Mouse (Mus musculus) midbrain, embryonic 13.5 days (tissue): ENCODE data around the gene Ifna5. TPM values are rescaled to one million over a fixed set of nuclear protein-coding genes. Genes with fewer than 3 reads are reported as not detected.
"Not testable (repeated sequence)": the region's sequence is repeated elsewhere in the genome, so short reads cannot be mapped to it uniquely, and the experiment has no call there.

Experiments used
- ATAC-seq: fragments of 200-750 bp; cut with Nextera tagmentation; 2 replicates; pipeline ENCODE4 v1.8.0; 2017; ENCODE audit warnings: mild to moderate bottlenecking, moderate TSS enrichment, moderate library complexity
- H3K27ac ChIP-seq: fragments of 300-500 bp; sonication (generic); 2 replicates; pipeline ENCODE4 v1.5.1; 2015; ENCODE audit warnings: inconsistent platforms, mild to moderate bottlenecking, moderate library complexity
- H3K27me3 ChIP-seq: fragments of 300-500 bp; sonication (generic); 2 replicates; pipeline ENCODE4 v1.6.1; 2015; ENCODE audit warnings: mild to moderate bottlenecking, inconsistent platforms
- H3K36me3 ChIP-seq: fragments of 300-500 bp; sonication (generic); 2 replicates; pipeline ENCODE4 v1.6.1; 2015; ENCODE audit warnings: mild to moderate bottlenecking, inconsistent platforms
- H3K4me1 ChIP-seq: fragments of 300-500 bp; sonication (generic); replicated peaks from 2 replicates; pipeline ENCODE4 v1.6.1; 2015; ENCODE audit warnings: inconsistent platforms
- H3K4me2 ChIP-seq: fragments of 300-500 bp; sonication (generic); replicated peaks from 2 replicates; pipeline ENCODE4 v1.6.1; 2015; ENCODE audit warnings: moderate library complexity, mild to moderate bottlenecking, inconsistent platforms
- H3K4me3 ChIP-seq: fragments of 300-500 bp; sonication (generic); replicated peaks from 2 replicates; pipeline ENCODE4 v1.5.1; 2015; ENCODE audit warnings: mild to moderate bottlenecking, inconsistent platforms
- H3K9ac ChIP-seq: fragments of 300-500 bp; sonication (generic); replicated peaks from 2 replicates; pipeline ENCODE4 v1.6.1; 2015; ENCODE audit warnings: mild to moderate bottlenecking, inconsistent platforms
- H3K9me3 ChIP-seq: fragments of 300-500 bp; sonication (generic); 2 replicates; pipeline ENCODE4 v1.6.1; 2016; ENCODE audit warnings: mild to moderate bottlenecking, inconsistent platforms
- WGBS: fragments of 180-500 bp; shearing (Covaris S2); methylation state at CpG from one replicate; pipeline ENCODE4 v1.1.7; 2015; 5-methylcytosine and 5-hydroxymethylcytosine counted together
- polyA plus RNA-seq: library from polyadenylated mRNA; unstranded; fragments of >200 nt; fragmentation: Nextera tagmentation; extraction: Ambion mirVana; gene quantifications from 2 replicates; pipeline ENCODE4 v1.2.1, GENCODE M21; 2015

Ifna5 gene
- not detected in 2 replicates for polyA plus RNA-seq

DNA sequence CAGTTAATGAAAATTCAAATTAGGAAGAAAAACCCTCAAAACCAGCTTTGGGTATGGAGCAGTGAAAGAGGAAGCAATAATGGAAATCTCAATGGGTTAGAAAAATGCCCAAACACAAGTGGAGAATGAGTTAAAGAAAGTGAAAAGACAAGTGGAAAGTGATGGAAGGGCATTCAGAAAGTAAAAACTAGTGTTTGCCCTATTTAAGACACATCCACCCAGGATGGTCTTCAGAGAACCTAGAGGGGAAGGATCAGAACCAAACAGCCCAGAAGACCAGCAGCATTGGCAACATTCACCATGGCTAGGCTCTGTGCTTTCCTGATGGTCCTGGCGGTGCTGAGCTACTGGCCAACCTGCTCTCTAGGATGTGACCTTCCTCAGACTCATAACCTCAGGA, at the start of gene Ifna5:
TSS of gene Ifna5 (plus strand) at position 301 of the 400 bp plus-strand sequence.
- not testable (repeated sequence) for ATAC-seq, H3K36me3 ChIP-seq, H3K4me2 ChIP-seq, H3K4me1 ChIP-seq, H3K4me3 ChIP-seq, H3K27ac ChIP-seq, H3K9me3 ChIP-seq, H3K27me3 ChIP-seq, H3K9ac ChIP-seq
- WGBS, result 81% methylated on average over 1 of the region's 1 CpGs

DNA sequence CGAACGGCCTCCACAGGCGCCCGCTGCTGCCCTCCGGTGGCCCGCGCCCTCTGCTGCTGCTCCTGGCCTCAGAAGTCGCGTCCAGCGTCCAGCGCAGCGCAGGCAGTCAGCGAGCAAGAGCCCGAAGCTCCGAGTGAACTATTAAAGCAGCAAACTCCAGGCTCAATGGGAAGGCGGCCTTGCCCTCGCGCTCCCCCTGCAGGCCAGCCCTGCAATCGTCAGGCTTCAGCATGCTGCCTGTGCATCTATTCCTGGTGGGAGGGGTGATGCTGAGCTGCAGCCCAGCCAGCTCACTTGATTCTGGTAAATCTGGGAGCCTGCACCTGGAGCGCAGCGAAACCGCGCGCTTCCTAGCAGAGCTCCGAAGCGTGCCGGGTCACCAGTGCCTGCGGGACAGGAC, 46.9 kb upstream of the Ifna5 start, which contains the start of gene Gm13277:
TSS of gene Gm13277 (plus strand) at position 231 of the 400 bp plus-strand sequence.
- not testable (repeated sequence) for H3K27ac ChIP-seq, H3K36me3 ChIP-seq, H3K4me1 ChIP-seq, ATAC-seq, H3K4me2 ChIP-seq, H3K4me3 ChIP-seq, H3K27me3 ChIP-seq, H3K9ac ChIP-seq, H3K9me3 ChIP-seq
- WGBS, result 0% methylated on average over 3 of the region's 28 CpGs

DNA sequence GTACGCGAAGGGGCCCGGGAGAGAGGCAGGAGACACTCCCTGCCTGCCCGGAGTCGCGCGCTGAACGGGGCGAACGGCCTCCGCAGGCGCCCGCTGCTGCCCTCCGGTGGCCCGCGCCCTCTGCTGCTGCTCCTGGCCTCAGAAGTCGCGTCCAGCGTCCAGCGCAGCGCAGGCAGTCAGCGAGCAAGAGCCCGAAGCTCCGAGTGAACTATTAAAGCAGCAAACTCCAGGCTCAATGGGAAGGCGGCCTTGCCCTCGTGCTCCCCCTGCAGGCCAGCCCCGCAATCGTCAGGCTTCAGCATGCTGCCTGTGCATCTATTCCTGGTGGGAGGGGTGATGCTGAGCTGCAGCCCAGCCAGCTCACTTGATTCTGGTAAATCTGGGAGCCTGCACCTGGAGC, 44.1 kb upstream of the Ifna5 start, which contains the start of gene Gm13278:
TSS of gene Gm13278 (plus strand) at position 301 of the 400 bp plus-strand sequence.
- not testable (repeated sequence) for H3K4me3 ChIP-seq, H3K9me3 ChIP-seq, ATAC-seq, H3K4me1 ChIP-seq, H3K27ac ChIP-seq, H3K36me3 ChIP-seq, H3K9ac ChIP-seq, H3K4me2 ChIP-seq, H3K27me3 ChIP-seq
- no CpG with 5 or more reads among the region's 28 CpGs for WGBS

DNA sequence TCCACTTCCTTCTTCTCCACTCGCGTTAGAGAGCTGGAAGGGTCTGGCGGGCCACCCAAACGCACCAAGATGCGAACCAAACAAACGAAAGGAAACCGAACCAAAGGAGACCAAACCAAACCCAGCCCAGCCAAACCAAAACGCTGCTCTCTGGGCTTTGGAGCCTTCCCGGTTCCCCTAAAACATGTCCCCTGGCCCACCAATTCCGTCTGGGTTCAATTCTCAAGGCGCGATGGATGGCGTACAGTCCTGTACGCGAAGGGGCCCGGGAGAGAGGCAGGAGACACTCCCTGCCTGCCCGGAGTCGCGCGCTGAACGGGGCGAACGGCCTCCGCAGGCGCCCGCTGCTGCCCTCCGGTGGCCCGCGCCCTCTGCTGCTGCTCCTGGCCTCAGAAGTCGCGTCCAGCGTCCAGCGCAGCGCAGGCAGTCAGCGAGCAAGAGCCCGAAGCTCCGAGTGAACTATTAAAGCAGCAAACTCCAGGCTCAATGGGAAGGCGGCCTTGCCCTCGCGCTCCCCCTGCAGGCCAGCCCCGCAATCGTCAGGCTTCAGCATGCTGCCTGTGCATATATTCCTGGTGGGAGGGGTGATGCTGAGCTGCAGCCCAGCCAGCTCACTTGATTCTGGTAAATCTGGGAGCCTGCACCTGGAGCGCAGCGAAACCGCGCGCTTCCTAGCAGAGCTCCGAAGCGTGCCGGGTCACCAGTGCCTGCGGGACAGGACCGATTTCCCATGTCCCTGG, 41.2 kb upstream of the Ifna5 start, which contains the start of gene Gm13275:
TSS of gene Gm13275 (plus strand) at position 552 of the 740 bp plus-strand sequence.
- not testable (repeated sequence) for H3K4me2 ChIP-seq, ATAC-seq

DNA sequence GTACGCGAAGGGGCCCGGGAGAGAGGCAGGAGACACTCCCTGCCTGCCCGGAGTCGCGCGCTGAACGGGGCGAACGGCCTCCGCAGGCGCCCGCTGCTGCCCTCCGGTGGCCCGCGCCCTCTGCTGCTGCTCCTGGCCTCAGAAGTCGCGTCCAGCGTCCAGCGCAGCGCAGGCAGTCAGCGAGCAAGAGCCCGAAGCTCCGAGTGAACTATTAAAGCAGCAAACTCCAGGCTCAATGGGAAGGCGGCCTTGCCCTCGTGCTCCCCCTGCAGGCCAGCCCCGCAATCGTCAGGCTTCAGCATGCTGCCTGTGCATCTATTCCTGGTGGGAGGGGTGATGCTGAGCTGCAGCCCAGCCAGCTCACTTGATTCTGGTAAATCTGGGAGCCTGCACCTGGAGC, 38.2 kb upstream of the Ifna5 start, which contains the start of gene Gm13279:
TSS of gene Gm13279 (plus strand) at position 301 of the 400 bp plus-strand sequence.
- not testable (repeated sequence) for H3K27ac ChIP-seq, H3K9ac ChIP-seq, H3K36me3 ChIP-seq, H3K4me2 ChIP-seq, H3K4me3 ChIP-seq, H3K4me1 ChIP-seq, ATAC-seq, H3K9me3 ChIP-seq, H3K27me3 ChIP-seq
- no CpG with 5 or more reads among the region's 28 CpGs for WGBS

More for the DNA sequence above, 41.2 kb upstream of the Ifna5 start, which contains the start of gene Gm13275:
- not testable (repeated sequence) for H3K9ac ChIP-seq, H3K4me3 ChIP-seq, H3K36me3 ChIP-seq, H3K4me1 ChIP-seq, H3K9me3 ChIP-seq, H3K27me3 ChIP-seq, H3K27ac ChIP-seq
- WGBS, result 0% methylated on average over 9 of the region's 52 CpGs

DNA sequence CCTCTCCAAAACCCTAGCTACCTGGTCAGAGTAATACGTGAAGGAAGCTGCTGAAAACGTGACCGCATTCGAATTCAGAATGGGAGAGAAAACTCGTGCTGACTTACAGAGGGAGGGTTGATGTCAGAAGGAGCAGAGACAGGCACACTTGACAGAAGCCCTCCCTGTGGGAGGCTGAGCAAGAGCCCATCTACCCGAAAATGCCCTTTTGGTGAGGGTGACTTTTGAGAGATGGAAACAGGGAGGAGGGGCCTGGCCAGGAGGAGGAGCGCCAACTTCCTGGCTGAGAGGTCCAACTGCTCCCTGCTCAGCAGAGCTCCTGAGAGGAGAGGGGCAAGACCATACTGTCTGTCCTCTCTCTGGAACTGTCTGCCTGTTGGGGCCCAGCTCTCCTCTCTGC, 36.0 kb upstream of the Ifna5 start, which contains the start of gene Gm13285:
TSS of gene Gm13285 (plus strand) at position 301 of the 400 bp plus-strand sequence.
- WGBS, result 16% methylated on average over 6 of the region's 7 CpGs
- not testable (repeated sequence) for ATAC-seq, H3K27ac ChIP-seq, H3K9me3 ChIP-seq, H3K4me2 ChIP-seq, H3K27me3 ChIP-seq, H3K4me3 ChIP-seq, H3K4me1 ChIP-seq, H3K9ac ChIP-seq, H3K36me3 ChIP-seq

DNA sequence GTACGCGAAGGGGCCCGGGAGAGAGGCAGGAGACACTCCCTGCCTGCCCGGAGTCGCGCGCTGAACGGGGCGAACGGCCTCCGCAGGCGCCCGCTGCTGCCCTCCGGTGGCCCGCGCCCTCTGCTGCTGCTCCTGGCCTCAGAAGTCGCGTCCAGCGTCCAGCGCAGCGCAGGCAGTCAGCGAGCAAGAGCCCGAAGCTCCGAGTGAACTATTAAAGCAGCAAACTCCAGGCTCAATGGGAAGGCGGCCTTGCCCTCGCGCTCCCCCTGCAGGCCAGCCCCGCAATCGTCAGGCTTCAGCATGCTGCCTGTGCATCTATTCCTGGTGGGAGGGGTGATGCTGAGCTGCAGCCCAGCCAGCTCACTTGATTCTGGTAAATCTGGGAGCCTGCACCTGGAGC, 32.4 kb upstream of the Ifna5 start, which contains the start of gene Gm13287:
TSS of gene Gm13287 (plus strand) at position 301 of the 400 bp plus-strand sequence.
- H3K9ac ChIP-seq, H3K36me3 ChIP-seq, H3K9me3 ChIP-seq, H3K4me3 ChIP-seq, H3K27ac ChIP-seq, ATAC-seq, H3K4me1 ChIP-seq: not testable (repeated sequence)
- Histone ChIP-seq H3K27me3 (peaks cover 14% of the 10 kb centered on the region; the same call in 1 of the 2 replicates), H3K4me2 (0 out of 2 replicates have a peak within 1 kb of the TSS, but pooled peaks have one; percentile 17)
- no CpG with 5 or more reads among the region's 29 CpGs for WGBS

DNA sequence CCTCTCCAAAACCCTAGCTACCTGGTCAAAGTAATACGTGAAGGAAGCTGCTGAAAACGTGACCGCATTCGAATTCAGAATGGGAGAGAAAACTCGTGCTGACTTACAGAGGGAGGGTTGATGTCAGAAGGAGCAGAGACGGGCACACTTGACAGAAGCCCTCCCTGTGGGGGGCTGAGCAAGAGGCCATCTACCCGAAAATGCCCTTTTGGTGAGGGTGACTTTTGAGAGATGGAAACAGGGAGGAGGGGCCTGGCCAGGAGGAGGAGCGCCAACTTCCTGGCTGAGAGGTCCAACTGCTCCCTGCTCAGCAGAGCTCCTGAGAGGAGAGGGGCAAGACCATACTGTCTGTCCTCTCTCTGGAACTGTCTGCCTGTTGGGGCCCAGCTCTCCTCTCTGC, 30.1 kb upstream of the Ifna5 start, which contains the start of gene Gm13288:
TSS of gene Gm13288 (plus strand) at position 301 of the 400 bp plus-strand sequence.
- not testable (repeated sequence) for H3K27ac ChIP-seq, H3K4me1 ChIP-seq, ATAC-seq, H3K9me3 ChIP-seq, H3K36me3 ChIP-seq, H3K9ac ChIP-seq, H3K4me3 ChIP-seq
- H3K27me3 ChIP-seq, result peaks cover 15% of the 10 kb centered on the region; the same call in 1 of the 2 replicates
- peak within 1 kb of the TSS; percentile 45 for H3K4me2 ChIP-seq
- WGBS, result no CpG with 5 or more reads among the region's 8 CpGs

DNA sequence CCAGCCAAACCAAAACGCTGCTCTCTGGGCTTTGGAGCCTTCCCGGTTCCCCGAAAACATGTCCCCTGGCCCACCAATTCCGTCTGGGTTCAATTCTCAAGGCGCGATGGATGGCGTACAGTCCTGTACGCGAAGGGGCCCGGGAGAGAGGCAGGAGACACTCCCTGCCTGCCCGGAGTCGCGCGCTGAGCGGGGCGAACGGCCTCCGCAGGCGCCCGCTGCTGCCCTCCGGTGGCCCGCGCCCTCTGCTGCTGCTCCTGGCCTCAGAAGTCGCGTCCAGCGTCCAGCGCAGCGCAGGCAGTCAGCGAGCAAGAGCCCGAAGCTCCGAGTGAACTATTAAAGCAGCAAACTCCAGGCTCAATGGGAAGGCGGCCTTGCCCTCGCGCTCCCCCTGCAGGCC, 29.6 kb upstream of the Ifna5 start:
- H3K9me3 ChIP-seq, H3K27ac ChIP-seq, H3K4me1 ChIP-seq, H3K4me3 ChIP-seq, ATAC-seq, H3K9ac ChIP-seq, H3K36me3 ChIP-seq: not testable (repeated sequence)
- WGBS, result no CpG with 5 or more reads among the region's 34 CpGs
- H3K27me3 ChIP-seq, result peaks cover 15% of the 10 kb centered on the region; the same call in 1 of the 2 replicates
- peak overlapping the region; percentile 45 for H3K4me2 ChIP-seq

DNA sequence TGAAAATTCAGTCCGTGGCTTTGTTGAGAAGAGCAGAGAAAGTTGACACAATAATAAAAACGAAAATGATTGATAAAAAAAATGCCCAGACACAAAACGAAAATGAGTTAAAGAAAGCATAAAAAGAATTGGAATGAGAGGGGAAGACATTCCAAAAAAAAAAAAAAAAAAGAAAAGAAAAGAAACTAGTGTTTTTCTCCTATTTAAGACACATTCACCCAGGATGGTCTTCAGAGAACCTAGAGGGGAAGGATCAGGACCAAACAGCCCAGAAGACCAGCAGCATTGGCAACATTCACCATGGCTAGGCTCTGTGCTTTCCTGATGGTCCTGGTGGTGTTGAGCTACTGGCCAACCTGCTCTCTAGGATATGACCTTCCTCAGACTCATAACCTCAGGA, 19.4 kb upstream of the Ifna5 start, which contains the start of gene Ifna7:
TSS of gene Ifna7 (plus strand) at position 301 of the 400 bp plus-strand sequence.
- H3K4me2 ChIP-seq, result no peak within 1 kb of the TSS
- no peak within 1 kb of the TSS for H3K27ac ChIP-seq
- WGBS, result 66% methylated on average over 3 of the region's 3 CpGs
- H3K36me3 ChIP-seq, result no peaks in the 10 kb centered on the region
- ATAC-seq, result no peak
- no peaks in the 10 kb centered on the region for H3K27me3 ChIP-seq
- H3K4me3 ChIP-seq, result no peak within 1 kb of the TSS
- H3K9me3 ChIP-seq, result no peaks in the 10 kb centered on the region
- no peak within 1 kb of the TSS for H3K9ac ChIP-seq
- H3K4me1 ChIP-seq, result no peaks in the 10 kb centered on the region

DNA sequence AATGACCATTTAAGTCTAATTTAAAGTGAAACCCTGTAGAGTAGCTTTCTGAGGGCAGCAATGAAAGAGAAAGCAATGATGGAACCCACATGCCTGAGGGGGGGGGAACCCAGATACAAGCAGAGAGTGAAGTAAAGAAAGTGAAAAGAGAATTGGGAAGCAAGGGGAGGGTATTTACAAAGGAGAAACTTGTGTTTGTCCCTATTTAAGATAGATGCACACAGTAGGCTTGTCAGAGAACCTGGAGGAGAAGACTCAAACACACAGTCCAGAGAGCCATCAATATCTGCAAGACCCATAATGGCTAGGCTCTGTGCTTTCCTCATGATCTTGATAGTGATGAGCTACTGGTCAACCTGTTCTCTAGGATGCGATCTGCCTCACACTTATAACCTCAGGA, 15.7 kb upstream of the Ifna5 start, which contains the start of gene Ifna11:
TSS of gene Ifna11 (plus strand) at position 301 of the 400 bp plus-strand sequence.
- Histone ChIP-seq H3K4me2 (no peak within 1 kb of the TSS), H3K36me3 (no peaks in the 10 kb centered on the region), H3K27ac (no peak within 1 kb of the TSS), H3K4me1 (no peaks in the 10 kb centered on the region), H3K9me3 (no peaks in the 10 kb centered on the region), H3K27me3 (no peaks in the 10 kb centered on the region), H3K9ac (no peak within 1 kb of the TSS), H3K4me3 (no peak within 1 kb of the TSS)
- ATAC-seq, result no peak
- WGBS, result 89% methylated on average over 1 of the region's 1 CpGs

DNA sequence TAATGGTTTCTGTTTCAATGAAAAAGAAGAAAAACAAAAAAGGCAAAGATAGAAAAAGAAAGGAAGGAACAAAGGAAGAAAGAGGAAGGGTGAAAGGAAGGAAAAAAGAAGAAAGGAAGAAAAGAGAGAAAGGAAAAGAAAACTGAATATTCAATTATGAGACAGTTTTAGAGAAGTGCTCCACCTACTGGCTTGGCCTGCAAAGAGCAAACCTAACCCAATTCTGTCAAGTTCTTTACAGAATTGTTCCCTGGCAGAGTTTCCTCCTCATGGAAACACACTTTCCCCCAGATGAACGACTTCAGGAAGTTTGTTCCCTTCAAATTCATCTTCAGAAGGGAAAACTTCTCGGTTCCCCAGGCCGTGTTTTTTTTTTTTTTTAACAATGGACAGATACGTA, 12.3 kb upstream of the Ifna5 start:
- H3K4me2 ChIP-seq, result no peak overlapping the region
- H3K36me3 ChIP-seq, result no peaks in the 10 kb centered on the region
- no peak overlapping the region for H3K4me3 ChIP-seq
- no peaks in the 10 kb centered on the region for H3K4me1 ChIP-seq
- 25% methylated on average over 4 of the region's 4 CpGs for WGBS
- H3K27ac ChIP-seq, result no peak overlapping the region
- no peak for ATAC-seq
- no peak overlapping the region for H3K9ac ChIP-seq
- H3K27me3 ChIP-seq, result no peaks in the 10 kb centered on the region
- H3K9me3 ChIP-seq, result no peaks in the 10 kb centered on the region
